Mouse (Mus musculus) left cerebral cortex, adult 9 months (tissue): ENCODE measurements at regions not wholly inside any gene's neighbourhood (a gene's known extent, or its start where the extent isn't known, plus 50 kb on each side); places are given as distances from the start of the nearest gene placed in this dataset.

Source experiments
- DNase-seq, 2 experiments: peaks; one replicate each; pipeline ENCODE4 v3.0.0; 2022; ENCODE audit warnings: low spot score in 2 of 2

DNA sequence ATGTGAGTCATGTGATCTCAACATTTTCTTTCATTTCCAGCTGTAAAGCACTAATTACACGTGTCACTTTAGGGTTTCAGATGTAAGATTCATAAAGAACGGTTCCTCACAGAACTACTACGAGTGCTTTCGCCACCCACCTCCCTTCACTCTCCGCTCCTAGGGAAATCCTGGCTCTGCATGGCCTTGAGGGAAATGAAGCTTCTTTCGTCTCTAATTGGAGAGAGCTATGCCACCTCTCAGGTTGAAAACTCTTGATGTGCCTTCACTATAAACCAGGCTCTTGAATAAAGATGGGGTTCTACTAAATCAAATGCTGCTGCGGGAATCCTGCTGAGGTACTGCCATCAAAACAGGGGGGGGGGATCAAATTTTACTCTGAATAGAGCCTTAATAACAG lies 686.0 kb upstream of the Hs3st1 start:
- no peak for DNase-seq

DNA sequence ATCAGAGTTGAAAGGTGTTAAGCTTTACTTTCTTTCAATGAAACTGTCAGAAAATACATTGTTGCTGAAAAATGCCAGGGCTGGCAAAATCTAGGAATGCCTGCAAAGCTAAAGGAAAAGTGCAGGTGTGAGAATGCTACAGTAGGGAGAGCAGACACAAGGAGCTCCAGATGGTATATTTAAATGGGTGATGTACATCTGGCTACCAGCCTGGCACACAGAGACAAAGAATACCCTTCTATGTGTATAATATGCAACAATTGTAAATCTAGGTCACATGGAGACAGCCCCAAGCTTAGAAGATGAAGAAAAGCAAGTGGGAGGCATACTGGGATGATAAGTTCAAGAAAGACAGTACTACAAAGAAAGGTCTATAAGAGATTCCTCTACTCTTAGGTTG lies 647.4 kb upstream of the Hs3st1 start:
- peak; percentile 25 to 58 for DNase-seq

DNA sequence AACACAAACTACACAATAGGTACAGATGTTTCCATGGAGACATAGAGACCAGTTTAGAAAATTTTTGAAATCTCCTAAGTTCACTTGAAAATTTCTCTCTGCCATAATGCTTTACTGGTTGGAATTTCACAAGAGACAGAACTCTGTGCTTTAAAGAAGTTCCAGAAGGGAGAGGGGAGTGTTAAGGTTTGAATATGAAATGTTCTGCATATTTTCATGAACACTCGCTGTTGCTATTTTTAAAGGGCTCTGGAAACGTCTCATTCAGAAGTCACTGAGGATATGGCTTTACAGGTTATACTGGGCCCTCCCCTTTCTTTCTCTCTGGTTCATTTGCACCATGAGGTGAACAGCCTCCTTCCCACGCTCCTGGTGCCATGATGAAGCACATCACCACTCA lies 639.5 kb upstream of the Hs3st1 start:
- DNase-seq = no peak

GRCm38 (mm10) chr5:40389591-40389990 lies 634.3 kb upstream of the Hs3st1 start:
- no peak for DNase-seq

DNA sequence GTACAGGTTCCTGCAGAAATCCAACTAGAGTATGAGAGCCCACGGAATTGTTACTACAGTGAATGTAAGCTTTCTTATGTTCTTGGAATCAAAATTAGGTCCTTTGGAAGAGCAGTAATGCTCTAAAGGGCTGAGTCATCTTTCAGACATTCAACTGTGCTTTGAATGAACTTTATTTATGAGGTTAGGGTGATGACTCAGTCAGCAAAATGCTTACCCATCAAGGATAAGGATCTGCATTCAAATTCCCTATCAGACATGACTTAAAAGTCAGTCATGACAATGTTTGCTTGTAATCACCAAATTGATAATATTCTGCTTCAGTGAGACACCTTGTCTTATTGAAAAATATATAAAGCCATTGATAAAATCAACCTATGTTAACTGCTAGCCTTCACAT lies 611.7 kb upstream of the Hs3st1 start:
- DNase-seq = no peak

DNA sequence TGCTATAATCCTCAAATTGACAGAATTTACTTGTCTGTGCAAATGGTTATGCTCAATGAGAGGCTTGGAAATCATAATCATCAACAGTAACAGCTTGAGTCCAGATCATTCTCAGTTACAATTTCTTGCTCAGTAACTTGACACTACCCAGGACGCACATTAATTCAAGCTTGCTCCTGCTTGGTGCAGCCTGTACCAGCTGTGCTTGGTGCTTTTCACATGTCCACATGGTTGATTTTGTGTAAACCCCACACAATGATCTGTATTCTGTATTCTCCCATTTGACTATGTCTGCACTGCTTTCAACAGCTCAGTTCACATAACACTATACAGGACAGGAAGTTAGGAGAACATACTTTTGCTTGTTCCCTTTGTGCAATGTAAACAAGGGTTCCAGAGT lies 576.0 kb upstream of the Hs3st1 start:
- no peak for DNase-seq

GRCm38 (mm10) chr5:40308510-40308909 lies 553.2 kb upstream of the Hs3st1 start:
- DNase-seq = no peak

DNA sequence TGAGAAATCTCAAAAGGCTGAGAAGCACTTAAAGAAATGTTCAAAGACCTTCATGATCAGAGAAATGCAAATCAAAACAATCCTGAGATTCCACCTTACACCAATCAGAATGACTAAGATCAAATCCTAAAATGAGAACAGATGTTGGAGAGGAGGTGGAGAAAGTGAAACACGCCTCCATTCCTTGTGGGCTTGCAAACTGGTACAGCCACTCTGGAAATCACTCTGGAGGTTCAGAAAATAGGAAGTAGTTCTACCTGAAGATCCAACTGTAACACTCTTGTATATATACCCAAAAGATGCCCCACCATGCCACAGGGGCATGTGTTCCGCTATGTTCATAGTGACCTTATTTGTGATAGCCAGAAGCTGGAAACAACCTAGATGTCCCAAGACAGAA lies 549.5 kb upstream of the Hs3st1 start:
- peak; percentile 1 to 4 for DNase-seq

DNA sequence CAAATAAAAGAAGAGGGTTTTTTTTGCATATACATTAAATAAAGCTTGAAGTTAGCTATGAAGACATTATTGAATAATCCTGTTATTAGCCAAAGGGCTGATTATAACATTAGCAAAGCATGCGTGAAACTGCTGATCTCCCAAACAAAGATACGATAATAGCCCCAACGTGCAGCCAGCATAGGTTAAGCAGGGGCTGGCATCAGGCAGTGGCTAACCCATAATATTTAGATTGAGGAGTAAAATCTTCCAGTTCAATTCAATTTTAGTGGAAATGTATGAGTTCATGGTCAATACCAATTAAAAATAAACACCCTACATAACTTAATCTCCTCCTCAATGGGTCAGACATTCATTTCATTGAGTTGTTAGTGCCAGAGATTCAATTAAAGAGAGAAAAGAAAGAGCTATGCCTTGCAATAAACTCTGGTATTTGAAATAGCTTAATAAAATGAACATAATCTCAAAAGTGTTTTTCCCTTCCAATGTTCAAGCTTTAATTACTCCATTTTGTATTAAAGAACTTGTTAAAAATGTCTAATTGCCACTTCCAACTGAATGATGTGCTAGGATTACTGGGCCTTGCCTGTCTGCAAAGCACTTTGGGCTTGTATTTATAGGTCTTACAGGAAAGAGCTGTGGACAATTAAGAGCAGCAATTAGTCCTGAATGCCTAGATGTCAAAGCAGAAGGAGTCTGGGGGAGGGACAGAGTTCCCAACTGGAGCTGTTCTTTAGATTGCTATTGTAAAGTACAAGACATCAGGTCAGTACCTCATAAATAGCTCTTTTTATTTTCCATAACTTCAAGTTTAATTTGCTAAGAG lies 539.8 kb upstream of the Hs3st1 start:
- no peak for DNase-seq

DNA sequence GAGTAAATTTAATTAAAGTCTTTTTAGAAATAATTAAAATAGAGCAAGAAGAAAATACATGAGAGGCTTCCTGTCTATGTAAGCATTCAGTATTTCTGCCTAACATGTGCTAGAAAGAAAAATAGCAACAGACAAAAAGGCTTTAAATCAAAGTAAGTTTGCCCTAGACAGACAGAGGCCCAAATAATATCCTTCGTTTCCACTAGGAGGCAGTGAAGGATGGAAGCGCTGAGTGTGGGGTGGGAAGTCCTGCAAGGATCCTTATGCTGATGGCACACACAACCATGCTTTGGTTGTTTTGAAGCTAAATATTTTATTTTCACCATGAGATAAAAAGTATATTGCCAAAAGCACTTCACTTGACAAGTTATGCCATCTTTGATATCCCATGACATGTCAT lies 527.1 kb upstream of the Hs3st1 start:
- DNase-seq = no peak

- DNase-seq = peak; percentile 14 to 15
Observed at GRCm38 (mm10) chr5:40246664-40247063, 491.4 kb upstream of the Hs3st1 start.
